Mouse (Mus musculus): Measurements from ENCODE around the gene Map1s. TPM values are rescaled to one million over a fixed set of nuclear protein-coding genes. Genes with fewer than 3 reads are reported as not detected.

Gene Map1s
- total RNA-seq (2021), result 10 to 100 TPM; 73.2 to 77.0 TPM
- long read RNA-seq, experiment 1, transcript Map1s-201 (7 exons, 3,314 nt), result major isoform, 38 of 61 reads
- long read RNA-seq, experiment 1, partial matches to known transcripts, result 12 of 61 reads
- long read RNA-seq, experiment 1, other reads (novel, unspliced or antisense), result 11 of 61 reads
- long read RNA-seq, experiment 2, transcript Map1s-201 (7 exons, 3,314 nt), result major isoform, 44 of 60 reads
- long read RNA-seq, experiment 2, partial matches to known transcripts, result 8 of 60 reads
- long read RNA-seq, experiment 2, other reads (novel, unspliced or antisense), result 8 of 60 reads

GRCm38 (mm10) chr8:70905831-70906736 is at the start of gene Map1s:
TSS of gene Map1s (plus strand) at chr8:70905932.
- DNase-seq (ENCODE audit: low spot score in 2 of 2), result peak; percentile 84 to 90

GRCm38 (mm10) chr8:70856028-70856427 is 49.7 kb upstream of the Map1s start:
- no peak for DNase-seq (ENCODE audit: low spot score in 2 of 2)

DNA sequence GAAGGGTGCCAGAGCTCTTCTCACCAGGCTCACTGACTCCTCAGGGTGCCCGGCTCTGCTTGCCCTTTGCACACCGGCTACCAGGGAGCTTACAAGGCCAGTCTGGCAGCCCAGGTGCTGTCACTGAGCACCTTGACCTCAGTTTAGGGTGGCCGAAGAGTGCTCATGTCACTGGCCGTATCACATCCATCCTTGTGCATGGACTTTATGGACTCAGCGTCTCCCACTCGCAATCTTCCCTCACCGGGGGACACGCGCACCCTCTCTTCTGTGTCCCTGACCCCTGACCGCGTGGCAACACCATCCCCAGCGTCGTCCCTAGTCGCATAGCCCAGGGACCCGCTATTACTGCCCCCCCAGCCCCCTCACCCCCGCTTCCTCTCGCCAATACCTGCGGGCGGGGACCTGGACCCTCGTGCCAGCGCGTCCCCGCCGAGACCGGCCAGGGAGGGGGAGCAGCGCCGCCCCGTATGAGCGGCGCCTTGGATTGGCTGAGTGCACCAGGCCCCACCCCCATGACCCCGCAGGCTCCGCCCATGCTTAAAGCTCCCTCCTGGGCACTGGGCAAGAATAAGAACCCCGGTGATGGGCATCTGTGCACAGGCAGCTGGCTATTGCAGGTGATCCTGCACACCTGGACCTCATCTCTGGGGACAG is 49.1 kb upstream of the Map1s start:
- peak in 1 of 2 experiments; percentile 82 for DNase-seq (ENCODE audit: low spot score in 2 of 2)

- DNase-seq (ENCODE audit: low spot score in 2 of 2), result no peak
These were observed 48.2 kb upstream of the Map1s start for GRCm38 (mm10) chr8:70857516-70857915.

DNA sequence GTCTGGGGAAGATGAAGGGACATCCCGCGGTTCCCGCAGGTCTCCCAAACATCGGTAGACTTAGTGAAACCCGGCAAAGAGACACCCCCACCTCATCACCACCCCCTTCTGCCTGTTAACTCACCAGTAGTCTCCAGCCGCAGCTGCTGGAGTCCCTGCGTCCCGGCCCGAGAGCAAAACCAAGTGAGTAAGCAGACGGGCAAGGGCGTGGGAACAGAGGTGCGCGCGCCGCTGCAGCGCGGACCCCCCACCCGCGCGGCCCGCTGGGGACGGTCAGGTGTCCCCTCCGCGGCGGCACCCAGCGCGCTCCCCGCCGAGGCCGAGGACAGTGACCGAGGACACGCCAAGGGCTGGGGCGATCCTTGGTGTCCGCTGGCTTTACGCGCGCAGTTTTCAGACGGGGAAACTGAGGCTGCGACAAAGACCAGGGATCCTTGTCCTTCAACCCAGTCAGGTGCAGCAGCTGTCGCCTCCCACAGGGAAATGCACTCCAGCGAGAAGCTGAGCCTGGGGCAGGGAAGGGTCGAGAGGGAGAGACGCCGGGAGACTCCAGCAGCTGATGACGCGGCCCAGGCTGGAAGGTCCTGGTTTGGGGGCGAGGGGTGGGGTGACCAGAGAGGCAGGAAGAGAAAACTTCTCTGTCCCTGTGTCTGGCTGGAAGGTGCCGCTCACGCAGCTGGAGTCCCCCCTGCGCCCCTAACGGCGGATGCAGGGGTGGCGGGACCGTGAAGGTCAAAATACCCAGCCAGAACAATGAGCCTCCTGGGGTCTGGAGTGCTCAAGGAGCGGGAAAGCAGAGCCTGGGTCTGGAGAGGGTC is 42.7 kb upstream of the Map1s start, which contains the start of gene Kcnn1:
Gene Kcnn1, minus strand, starts transcription at position 435 of the 818 bp plus-strand sequence.
- no peak for DNase-seq (ENCODE audit: low spot score in 2 of 2)

DNA sequence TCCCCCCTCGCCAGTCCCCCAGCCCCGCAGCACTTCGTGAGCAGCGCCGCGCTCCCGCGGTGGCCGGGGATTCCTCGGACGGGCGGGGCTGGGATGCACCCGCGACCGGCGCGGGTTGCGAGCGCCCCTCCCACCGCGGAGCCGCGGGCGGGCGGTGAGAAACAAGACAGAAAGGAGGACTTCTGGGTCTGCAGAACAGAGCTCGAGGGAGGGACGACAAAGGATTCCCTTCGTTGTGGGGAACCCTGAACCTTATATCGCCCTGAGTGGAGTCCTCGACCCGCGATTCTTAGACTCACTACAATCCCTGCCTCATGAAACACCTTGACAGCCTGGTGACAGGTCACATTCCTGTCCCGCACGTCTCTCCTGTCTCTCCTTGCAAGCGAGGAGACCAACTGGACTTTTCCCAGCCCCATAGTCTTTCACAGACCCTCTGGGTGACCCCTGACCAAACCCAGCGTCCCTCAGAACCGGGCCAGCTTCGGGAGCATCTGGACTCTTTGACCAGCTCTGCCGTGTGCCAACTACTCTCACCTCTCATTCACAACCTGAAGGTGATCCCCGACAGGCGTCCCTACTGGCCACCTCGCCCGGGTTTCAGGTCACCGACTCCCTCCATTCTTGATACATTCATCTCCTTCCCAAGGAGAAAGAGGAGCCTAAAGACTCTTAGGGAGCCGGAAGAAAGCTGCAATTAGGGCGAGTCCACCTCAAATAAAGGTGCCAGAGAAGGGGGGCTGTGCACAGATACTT is 41.6 kb upstream of the Map1s start:
- DNase-seq (ENCODE audit: low spot score in 2 of 2), result no peak

DNA sequence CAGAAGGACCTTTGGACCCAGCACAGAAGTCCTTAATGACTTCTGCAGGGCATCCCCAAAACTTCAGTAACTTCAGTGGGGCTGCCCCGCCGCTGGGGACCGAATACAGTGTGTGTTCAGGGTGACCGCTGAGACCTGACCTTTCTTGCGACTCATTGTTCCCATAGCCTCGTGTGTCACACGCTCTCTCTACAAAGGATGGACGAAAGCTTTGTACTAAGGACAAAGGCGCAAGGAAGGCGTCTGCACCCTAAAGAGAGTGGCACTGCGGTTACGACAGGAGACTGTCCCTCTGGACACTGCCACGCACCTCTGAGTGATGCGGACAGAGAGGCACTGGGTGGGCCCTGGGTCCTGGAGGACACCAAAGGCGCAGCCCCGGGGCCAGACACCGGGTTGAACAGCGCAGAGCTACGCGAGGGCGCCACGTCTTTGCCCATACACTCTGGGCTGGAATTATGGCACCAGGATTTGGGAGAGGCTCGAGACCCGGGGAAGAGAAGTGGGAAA is 41.0 kb upstream of the Map1s start:
- DNase-seq (ENCODE audit: low spot score in 2 of 2), result no peak

DNA sequence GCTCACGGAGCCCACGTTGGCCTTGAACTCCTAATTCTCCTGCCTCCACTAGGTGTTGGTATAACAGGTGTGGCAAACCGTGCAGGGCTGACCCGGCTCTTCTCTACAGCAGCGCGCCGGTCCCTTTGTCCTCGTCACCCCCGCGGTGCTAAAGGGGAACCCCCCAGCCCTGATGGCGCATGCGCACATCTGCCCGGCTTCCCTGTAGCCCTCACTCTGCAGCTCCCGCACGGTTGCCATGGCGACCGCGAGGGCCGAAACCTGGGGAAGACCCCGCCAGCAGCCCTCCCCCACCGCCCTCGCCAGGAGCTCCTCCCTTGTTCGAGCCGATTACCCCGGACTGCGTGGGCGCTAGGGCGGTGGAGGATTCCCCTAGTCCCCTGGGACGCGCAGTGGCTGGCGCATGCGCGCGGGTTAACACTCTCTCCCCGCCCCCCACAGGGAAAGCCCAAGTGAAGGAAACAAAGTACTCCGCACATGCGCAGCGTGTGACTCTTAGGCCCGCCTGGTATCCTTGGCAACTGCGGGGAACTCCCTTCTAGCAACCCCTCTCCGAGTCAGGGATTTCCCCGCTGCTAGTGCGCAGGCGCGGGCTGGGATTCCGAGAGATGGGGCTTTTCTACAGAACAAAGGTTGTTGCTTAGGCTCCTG is 40.3 kb upstream of the Map1s start:
- DNase-seq (ENCODE audit: low spot score in 2 of 2), result peak; percentile 100

DNA sequence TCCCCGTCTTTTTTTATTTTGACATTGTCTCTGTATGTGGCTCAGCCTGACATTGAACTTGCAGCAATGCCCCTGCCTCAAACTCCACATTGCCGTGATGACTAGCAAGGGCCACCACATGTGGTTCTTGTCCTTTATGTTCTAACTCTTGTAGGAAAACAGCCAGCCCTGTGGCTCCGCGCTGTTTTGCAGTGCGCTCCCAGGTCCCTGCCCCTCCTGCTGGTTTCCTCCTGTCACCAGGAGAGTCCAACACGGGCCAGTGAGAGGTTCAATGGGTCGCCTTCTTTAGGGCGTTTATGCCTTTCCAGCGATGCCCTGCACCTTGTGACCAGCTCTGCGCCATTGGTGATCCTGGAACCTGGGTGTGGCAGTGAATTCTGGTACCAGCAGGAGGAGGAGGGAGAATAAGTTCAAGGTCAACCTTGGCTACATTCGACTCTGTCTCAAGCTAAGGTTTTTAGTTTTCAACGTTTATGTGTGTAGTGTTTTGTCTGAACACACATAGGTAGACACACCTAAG is 39.7 kb upstream of the Map1s start:
- DNase-seq (ENCODE audit: low spot score in 2 of 2), result no peak

DNA sequence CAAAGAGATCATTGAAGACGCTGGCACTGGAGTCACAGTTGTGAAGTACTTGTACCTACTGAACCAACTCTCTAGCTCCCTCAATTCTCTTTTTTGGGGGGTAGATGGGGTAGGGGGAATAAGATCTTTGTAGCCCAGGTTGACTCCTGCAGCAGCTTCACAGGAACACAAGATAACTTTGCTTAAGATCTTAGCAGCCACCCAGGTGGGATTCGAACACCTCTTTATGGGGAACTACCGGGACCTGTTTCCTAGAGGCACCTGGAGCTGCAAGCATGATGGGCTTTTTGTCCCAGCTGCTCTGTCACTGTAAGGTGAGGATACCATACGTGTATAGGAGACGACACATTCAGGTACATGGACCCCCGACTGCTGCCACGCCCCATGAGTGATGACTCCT is 39.2 kb upstream of the Map1s start:
- DNase-seq (ENCODE audit: low spot score in 2 of 2), result no peak

GRCm38 (mm10) chr8:70868559-70869198 is 37.1 kb upstream of the Map1s start:
- DNase-seq (ENCODE audit: low spot score in 2 of 2), result no peak

- no peak for DNase-seq (ENCODE audit: low spot score in 2 of 2)
These were observed 36.5 kb upstream of the Map1s start for GRCm38 (mm10) chr8:70869199-70869571.

DNA sequence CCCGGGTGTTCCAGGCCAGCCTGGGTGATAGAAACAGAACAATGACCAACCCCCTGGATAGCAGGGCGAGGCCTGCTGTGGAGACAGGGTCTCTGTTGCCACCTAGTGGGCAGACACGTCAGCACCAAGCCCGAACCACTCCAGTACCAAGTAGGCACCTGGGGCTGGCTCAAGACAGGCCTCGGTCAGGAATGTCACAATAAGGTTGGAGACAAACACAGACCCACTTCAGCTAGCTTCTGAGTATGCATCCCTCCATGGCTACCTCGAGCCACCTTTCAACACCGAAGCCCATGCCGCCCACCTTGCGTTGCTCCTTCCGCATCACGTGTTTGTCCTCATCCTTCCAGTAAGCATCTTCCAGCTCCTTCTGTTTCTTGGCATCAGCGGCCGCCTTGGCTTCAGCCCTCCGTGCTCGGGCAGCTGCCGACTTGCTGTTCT is 36.1 kb upstream of the Map1s start:
- DNase-seq (ENCODE audit: low spot score in 2 of 2), result peak; percentile 73 to 76

GRCm38 (mm10) chr8:70871195-70871807 is 34.4 kb upstream of the Map1s start:
- DNase-seq (ENCODE audit: low spot score in 2 of 2), result no peak

GRCm38 (mm10) chr8:70872643-70873363 is 32.9 kb upstream of the Map1s start:
- no peak for DNase-seq (ENCODE audit: low spot score in 2 of 2)

DNA sequence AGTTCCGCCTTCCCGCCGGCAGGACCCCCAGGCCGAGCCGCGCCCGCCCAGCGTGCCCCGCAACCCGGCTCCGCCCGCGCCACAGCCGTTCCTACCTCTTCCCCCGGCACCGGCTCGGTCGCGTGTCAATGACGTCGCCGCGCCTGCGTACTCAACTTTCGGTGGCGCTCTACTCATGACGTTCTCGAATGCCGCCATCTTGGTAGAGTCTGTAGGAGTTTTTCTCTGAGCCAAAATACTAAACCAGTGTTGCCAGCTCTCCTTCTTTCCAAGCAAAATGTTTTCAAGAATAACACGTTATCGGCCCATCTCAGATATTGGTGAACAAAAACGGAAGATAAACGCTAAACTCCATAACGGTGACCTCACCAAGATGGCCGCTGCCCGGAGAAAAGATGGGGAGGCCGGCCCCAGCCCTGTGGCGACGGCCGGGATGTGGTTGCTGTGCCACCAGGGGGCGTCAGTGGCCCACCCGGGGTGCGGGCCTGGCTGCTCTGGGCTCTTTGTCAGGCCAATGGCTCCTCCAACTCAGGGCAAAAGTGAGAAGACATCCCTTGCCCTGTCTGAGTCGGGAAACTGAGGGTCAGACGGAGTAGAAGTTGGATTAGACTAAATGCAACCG is 32.3 kb upstream of the Map1s start, which contains the start of gene Ccdc124:
Gene Ccdc124, minus strand, starts transcription at position 572 of the 622 bp plus-strand sequence.
- DNase-seq (ENCODE audit: low spot score in 2 of 2), result peak; percentile 97 to 99

- no peak for DNase-seq (ENCODE audit: low spot score in 2 of 2)
These were observed 31.3 kb upstream of the Map1s start for GRCm38 (mm10) chr8:70874441-70874840.

Data from layer of hippocampus, postnatal 14 days (tissue).